Mouse (Mus musculus): ENCODE measurements around the gene Serac1. TPM values are rescaled to one million over a fixed set of nuclear protein-coding genes. Genes with fewer than 3 reads are reported as not detected.
"Not testable (repeated sequence)": the region's sequence is repeated elsewhere in the genome, so short reads cannot be mapped to it uniquely, and the experiment has no call there.

The Serac1 gene
- polyA plus RNA-seq, 1 experiment: 22.7 TPM

DNA sequence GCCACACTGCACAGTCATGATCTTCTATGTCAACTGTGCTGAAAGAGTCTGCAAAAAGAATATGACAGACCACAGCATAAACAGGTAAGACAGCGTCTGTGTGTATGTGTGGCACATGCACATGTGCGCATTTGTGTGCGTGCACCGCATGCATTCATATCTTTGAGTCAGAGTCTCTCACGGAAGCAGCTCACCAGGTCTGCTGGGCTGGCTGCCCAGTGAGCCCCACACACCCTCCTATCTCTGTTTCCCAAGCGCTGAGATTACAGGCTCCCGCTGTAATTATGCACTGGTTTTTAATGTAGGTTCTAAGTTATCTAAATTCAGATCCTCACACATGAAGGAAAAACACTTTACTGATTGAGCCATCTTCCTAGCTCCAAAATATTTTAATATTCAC is 11.9 kb downstream of the Serac1 start:
- no peak for DNase-seq (ENCODE audit: extremely low spot score in 1 of 2, low spot score in 1 of 2)

- no peak for DNase-seq (ENCODE audit: extremely low spot score in 1 of 2, low spot score in 1 of 2)
Observed at GRCm38 (mm10) chr17:6066021-6066420, 13.5 kb downstream of the Serac1 start.

- DNase-seq (ENCODE audit: extremely low spot score in 1 of 2, low spot score in 1 of 2): no peak
Observed at GRCm38 (mm10) chr17:6063532-6063931, 16.0 kb downstream of the Serac1 start.

GRCm38 (mm10) chr17:6062793-6063192 is 16.7 kb downstream of the Serac1 start:
- no peak for DNase-seq (ENCODE audit: extremely low spot score in 1 of 2, low spot score in 1 of 2)

DNA sequence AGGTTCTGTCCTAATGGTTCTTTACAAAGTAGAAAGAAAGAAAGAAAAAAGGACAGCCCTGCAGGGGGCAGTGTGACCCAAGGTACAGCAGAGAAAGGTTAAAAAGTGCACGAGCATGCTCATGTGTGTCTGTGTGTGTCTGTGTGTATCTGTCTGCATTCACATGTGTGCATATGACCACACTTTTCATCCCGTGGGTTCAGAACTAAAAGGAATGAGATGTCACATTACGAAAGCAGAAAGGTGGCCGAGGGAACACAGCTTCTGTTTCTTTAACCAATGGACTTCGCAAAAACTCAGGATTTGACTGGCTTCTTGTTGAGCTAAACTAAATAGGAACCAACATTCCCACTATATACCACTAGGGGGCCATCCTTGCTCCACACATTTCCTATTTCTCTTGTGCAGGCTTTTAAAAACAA is 24.6 kb downstream of the Serac1 start:
- DNase-seq (ENCODE audit: extremely low spot score in 1 of 2, low spot score in 1 of 2): peak; percentile 27 to 81

- DNase-seq (ENCODE audit: extremely low spot score in 1 of 2, low spot score in 1 of 2): no peak
Observed at GRCm38 (mm10) chr17:6052801-6053200, 26.7 kb downstream of the Serac1 start.

GRCm38 (mm10) chr17:6037507-6037906 is 42.0 kb downstream of the Serac1 start:
- DNase-seq (ENCODE audit: extremely low spot score in 1 of 2, low spot score in 1 of 2): no peak

DNA sequence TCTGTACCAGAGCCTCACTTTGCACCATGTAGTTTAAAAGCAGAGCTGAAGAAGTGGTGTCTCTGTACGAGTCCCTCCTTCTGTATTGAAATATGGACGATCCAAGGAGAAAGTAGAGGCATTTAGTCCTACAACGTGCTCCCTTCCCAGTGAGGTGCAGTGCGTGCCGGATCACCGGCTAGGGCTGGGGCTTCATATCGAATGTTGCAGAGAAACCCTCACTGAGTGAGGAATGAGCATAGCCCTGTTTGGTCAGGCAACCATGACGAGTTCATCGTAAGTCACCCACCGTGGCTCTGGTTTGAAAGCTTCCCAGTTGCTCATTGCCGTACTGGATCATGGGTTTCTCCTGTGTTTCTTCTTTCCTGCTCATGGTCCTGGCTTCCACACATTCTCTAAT is 42.7 kb downstream of the Serac1 start:
- DNase-seq (ENCODE audit: extremely low spot score in 1 of 2, low spot score in 1 of 2): no peak

- DNase-seq (ENCODE audit: extremely low spot score in 1 of 2, low spot score in 1 of 2): no peak
Observed at GRCm38 (mm10) chr17:6036458-6036857, 43.1 kb downstream of the Serac1 start.

GRCm38 (mm10) chr17:6035661-6036060 is 43.9 kb downstream of the Serac1 start:
- DNase-seq (ENCODE audit: extremely low spot score in 1 of 2, low spot score in 1 of 2): no peak

DNA sequence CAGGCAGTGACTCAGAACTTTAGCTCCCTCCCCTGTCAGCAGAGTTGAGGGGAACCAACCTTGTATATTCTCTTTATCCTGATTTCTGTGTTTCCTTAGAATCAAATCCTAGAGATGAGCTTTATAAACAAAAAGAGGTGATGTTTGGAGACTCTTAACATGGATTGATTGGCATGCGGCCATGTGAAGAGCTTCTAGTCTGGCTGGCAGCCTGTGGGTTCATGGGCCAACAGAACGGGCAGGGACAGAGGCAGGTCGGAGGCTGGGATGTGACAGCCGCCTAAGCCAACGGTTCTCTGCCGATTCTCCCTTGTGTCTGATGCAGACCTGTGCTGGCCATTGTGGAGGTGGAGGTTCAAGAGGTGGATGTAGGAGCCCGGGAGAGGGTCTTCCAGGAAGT is 53.7 kb downstream of the Serac1 start:
- no peak for DNase-seq (ENCODE audit: extremely low spot score in 1 of 2, low spot score in 1 of 2)

DNA sequence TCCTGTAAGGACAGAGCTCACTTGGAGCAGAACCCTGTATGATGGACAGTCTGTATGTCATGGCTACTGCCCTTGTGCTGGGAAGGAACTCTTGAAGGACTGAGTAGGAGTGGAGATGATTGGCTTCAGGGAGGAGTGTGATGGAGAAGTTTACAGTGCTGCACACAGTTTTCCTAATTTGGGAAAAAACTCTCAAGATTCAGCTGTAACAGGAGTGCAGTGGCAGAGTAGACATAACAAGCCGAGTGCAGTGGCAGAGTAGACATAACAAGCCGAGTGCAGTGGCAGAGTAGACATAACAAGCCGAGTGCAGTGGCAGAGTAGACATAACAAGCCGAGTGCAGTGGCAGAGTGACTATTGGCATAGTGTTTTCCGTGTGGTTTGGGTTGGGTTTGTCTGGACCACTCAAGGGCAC is 58.2 kb downstream of the Serac1 start:
- DNase-seq (ENCODE audit: extremely low spot score in 1 of 2, low spot score in 1 of 2): not testable (repeated sequence)

DNA sequence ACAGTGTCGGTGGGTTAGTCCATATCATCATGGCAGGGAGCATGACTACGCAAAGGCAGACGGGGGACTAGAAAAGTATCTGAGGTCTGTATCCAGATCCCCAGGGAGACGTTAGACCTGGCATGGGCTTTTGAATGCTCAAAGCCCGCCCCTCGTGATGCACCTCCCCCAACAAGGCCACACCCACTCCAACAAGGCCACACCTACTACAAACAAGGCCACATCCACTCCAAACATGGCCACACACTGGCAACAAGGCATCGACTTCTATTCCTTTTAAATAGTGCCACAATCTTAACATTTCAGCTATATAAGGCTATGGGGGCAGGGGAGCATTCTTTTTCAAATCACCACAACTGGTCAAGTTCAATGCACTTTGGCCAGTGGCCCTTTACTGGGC is 58.9 kb downstream of the Serac1 start:
- DNase-seq (ENCODE audit: extremely low spot score in 1 of 2, low spot score in 1 of 2): no peak

DNA sequence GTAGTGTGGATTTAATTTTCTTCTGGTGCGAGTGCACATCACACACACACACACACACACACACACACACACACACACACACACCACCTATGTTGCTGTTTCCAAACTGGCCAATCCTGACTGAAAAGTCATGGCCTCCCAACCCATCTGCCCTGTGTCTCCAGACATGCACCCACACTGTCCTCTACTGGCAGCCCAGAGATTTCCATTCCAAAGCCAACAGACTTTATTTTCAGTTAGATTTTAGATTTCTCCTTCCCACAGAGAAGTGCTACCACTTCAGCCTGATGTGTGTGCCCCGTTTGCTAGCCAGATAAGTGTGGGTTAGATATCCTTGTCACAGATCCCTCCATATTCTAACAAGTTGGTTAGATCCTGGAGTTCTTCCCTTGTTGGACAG is 59.8 kb downstream of the Serac1 start:
- peak in 1 of 2 experiments; percentile 56 for DNase-seq (ENCODE audit: extremely low spot score in 1 of 2, low spot score in 1 of 2)

GRCm38 (mm10) chr17:6018348-6018747 is 61.2 kb downstream of the Serac1 start:
- no peak for DNase-seq (ENCODE audit: extremely low spot score in 1 of 2, low spot score in 1 of 2)

DNA sequence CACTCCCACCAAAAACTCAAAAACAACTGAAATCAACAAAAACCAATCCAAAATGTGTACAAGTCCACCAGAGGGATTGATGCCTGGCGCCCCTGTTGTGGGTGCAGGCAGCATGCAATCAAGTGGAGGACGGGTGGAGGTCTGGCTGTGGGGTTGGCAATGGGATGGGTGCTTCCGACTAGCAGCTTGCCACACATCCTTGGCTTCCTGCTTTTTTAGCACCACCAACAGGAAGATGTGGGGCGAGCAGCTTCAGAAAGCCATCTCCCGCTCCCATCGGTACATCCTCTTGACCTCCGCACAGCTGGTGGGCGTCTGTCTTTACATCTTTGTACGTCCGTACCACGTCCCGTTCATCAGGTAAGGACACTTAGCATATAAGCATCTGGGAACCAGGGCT is 62.3 kb downstream of the Serac1 start:
- no peak for DNase-seq (ENCODE audit: extremely low spot score in 1 of 2, low spot score in 1 of 2)

DNA sequence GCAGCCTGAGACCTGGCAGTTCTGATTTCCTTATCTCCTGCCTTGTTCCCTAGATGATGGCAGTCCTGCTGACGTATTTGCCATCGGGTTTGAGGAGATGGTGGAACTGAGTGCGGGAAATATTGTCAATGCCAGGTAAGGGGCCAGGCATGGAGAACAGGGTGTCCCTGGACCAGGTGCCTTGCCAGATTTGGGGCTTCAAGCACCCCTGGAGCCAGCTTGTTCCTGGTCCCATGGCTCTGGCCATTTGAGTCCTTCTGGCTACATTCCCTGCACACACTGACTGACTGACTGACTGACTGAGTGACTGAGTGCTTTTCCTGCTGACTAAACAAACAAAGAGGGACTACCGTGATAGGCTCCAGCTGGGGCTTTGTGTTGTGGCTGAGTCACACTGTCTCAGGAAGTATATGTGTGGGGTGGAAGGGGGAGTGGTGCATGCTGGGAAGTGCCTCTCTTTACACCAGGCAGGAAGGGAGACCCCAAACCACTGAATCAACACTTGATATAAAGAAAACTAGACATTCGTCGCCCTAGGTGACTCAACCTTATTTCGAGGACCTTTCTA is 63.2 kb downstream of the Serac1 start:
- DNase-seq (ENCODE audit: extremely low spot score in 1 of 2, low spot score in 1 of 2): peak in 1 of 2 experiments; percentile 33

DNA sequence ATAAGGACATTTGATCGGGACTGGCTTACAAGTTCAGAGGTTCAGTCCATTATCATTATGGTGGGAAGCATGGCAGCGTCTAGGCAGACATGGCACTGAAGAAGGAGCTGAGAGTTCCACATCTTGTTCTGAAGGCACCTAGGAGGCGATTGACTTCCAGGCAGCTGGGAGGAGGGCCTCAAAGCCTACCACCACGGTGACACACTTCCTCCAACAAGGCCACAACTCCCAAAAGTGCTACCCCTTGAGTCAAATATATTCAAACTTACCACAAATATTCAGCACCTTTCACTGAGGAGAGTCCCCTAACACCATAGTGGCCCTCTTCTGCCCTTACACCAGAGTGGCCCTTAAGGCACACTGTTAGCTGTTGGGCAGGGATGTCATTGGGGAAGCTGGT is 64.6 kb downstream of the Serac1 start:
- DNase-seq (ENCODE audit: extremely low spot score in 1 of 2, low spot score in 1 of 2): no peak

GRCm38 (mm10) chr17:6013079-6013478 is 66.5 kb downstream of the Serac1 start:
- DNase-seq (ENCODE audit: extremely low spot score in 1 of 2, low spot score in 1 of 2): no peak

- DNase-seq (ENCODE audit: extremely low spot score in 1 of 2, low spot score in 1 of 2): no peak
Observed at GRCm38 (mm10) chr17:6009606-6010005, 69.9 kb downstream of the Serac1 start.

DNA sequence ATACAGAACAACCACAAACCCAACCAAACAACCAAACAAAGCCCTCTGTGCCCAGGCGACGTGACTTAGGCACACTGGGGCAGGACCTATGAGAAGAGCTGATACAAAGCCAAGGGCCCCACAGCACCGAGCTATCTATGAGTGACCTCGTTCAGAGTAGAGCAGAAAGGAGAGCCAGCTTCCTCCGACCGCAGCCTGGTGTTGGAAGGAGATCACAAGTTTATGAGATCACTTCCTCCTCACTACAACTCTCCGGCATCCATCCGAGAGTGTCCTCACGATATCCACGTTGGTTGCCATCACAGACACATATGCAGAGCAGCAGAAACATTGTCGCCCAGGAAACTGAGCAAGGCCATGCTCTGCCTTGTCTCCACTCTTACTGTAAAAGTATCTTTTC is 71.0 kb downstream of the Serac1 start:
- no peak for DNase-seq (ENCODE audit: extremely low spot score in 1 of 2, low spot score in 1 of 2)

DNA sequence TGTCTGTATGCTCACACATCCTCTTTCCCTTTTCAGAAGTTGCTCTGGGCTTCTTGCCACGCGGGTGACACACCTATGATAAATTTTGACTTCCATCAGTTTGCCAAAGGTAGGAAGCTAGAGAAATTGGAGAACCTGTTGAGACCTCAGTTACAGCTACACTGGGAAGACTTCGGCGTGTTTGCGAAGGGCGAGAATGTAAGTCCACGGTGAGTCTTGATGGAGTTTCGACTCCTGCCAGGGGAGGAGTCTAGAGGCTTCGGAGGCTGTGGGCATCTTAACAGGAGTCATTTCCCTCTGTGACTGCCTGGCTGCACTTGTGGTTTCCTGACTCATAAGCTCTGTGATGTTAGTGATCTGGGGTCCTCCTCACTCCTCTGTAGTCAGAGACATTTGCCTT is 71.6 kb downstream of the Serac1 start:
- DNase-seq (ENCODE audit: extremely low spot score in 1 of 2, low spot score in 1 of 2): no peak

- DNase-seq (ENCODE audit: extremely low spot score in 1 of 2, low spot score in 1 of 2): no peak
Observed at GRCm38 (mm10) chr17:6007101-6007780, 72.3 kb downstream of the Serac1 start.
